Mouse (Mus musculus) cerebellum, postnatal 4 days (tissue): ENCODE measurements around the gene Slc5a1.

Experiments
- DNase-seq, 2 experiments: peaks; one replicate each; pipeline ENCODE4 v3.0.0; 2022; ENCODE audit warnings: low spot score in 2 of 2, mixed read lengths in 1 of 2

Slc5a1 gene

DNA sequence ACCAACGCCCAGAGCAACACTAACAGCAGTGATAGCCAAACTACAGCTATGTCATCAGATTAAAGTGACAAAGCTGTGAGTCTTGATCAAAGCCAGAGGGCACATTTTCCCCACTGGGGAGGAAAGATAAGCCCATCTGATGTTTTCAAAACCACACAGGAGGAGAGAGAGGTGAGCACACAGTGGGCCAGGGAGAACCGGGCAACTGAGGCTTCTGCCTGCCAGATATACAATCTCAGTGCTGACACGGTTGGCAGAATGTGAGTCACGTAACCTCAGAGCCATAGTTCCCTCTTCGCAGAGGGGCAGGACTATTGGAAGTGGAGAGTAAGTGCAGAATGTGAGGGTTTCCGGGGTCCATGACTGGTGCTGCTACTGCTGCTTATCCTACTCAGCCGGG, 89.5 kb downstream of the Slc5a1 start:
- no peak for DNase-seq

DNA sequence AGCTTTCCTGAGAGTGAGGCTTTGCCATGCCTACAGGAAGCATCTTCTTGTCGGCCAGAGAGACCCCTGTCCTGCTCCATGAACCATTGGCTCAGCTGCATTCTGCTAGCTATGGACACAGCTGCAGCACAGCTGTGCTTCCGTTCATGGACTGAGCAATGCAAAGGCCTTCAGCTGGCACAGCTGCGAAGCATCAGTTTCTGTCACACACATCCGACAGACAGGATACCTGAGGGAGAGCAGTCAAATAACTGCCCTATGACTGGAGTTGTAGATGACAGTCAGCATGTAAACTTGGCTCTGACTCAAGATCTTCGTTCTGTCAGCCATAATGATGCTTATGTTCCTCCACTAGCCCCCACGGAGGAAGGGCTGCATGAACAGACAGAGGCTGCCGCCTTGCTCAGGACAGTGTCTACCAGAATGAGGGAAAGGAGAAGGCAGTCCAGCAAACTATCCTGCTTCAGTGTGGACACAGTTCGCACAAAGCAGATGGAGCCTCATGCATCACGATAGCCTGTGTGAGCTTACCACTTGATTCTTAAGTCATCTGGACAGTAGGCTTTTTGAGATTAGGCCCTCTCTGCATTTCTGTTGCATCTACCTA, 91.3 kb downstream of the Slc5a1 start:
- no peak for DNase-seq

DNA sequence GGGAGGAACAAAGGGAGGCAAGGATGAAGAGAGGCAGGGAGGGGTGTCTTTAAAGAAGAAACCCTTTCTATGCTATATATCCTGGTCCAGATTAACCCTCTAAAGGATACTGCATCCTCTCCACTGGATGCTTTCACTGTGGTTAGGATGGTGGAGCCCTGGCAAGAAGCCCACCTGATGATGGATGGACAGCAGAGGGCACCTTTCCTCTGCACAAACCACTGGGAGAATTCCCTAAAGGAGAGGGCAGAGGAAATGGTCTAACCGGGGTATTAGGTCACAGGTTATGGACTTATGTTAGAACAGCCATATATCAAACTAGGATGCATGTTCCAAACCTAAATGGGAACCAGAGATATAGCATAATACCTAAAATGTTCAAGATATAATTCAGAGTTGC, 96.1 kb downstream of the Slc5a1 start:
- DNase-seq, result no peak

DNA sequence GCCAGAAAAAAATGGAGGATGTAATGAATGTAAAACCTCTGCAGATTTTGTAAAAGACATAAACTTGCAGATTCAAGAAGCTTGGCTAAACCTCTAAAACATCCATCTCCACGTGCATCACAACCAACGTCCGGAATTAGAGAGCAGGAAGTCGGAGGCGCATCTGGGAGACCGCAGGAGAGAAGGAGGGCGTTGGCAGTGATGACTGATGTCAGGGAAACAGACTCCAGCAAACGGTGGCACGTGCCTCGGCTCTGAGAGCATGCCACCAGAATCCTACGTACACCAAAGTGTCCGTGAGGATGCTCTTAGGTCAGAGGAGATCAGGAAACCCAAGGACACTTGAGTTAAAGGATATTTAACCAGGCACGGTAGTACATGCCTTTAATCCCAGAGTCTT, 97.7 kb downstream of the Slc5a1 start:
- DNase-seq, result no peak

DNA sequence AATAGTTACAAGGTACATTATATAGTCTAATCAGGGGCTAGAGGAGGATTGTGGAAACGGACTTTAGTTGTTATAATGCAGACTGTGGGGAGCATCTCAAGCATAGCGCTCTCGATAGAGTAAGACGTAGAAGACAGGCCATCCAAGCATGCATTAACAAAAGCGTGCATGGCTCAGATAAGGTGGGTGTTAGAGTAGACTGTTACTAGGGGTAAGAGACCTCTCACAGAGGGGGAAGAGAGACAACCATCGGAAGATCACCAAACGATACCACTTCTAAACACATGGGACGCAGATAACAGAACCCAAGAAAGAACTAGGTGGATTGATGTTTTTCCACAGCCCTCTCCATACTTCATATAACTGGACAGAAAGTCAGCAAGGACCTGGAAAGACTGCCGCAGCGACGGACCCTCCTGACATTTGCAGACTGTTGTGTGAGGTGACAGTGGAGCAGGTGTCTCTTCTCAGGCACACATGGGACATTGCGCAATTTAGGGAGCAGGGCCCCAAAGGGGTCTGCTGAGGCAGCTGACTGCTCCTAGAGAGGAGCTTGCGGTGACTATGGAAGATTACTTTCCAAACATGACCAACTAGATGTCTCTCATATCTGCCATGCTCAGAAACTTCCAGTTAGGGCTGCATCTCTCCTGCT, 98.6 kb downstream of the Slc5a1 start:
- DNase-seq, result no peak

DNA sequence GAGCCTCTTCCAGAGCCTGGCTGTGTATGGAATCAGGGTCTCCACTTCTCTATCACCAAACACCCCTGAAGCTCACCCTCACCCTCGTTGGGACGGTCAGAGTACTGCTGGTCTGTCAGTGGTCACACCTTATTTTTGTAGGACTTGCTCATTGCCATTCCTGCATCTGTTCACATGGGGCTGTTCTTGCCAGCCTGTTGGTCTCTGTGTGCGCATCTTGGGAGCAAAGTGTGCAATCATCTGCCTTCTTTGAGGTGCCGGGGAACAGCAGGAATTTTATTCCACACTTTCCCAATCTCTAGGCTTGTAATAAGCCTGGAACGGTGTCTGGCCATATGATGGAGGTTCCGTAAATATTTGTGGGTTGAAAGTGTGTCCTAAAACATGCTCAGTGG, 99.1 kb downstream of the Slc5a1 start:
- no peak for DNase-seq

DNA sequence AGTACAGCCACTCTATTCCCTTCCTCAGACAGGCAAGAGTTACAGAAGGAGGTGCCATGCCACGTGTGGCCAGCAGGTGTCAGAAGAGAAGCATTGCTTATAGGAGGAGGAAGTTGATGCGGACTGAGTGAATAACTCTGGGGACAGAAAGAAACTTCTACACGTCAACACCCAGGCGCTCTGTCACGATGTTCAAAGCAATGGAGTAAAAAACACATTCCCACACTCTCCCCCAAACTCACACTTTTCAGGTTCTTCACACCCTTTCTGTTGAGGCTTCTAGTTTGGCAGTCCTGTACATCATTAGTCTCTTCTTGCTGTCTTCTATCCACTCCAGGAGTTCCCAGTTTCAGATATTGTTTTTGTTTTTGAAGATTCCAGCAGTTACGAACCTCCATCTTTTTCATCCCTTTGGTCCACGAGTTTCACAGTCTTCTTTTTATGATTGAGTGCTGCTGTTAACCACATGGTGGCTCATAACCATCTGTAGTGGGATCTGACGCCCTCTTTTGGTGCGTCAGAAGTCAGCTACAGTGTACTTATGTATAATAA, 99.7 kb downstream of the Slc5a1 start:
- peak; percentile 58 to 85 for DNase-seq

DNA sequence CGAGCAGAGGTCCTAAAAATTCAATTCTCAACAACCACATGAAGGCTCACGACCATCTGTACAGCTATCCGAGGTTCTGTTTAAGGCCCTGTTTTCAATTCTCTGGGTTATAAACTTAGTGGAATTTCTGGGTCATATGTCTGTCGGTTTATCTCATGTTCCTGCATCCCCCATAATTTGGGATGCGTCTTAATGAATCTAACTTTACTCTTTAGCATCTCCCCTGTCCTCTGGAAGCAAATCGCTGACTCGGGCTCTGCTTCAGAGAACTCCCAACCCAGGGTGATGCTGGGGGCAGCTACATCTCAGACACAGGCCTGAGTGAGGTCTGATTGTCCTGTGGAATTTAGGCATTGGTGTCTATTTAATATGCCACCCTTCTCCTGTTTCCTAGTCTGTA, 100.3 kb downstream of the Slc5a1 start:
- no peak for DNase-seq

DNA sequence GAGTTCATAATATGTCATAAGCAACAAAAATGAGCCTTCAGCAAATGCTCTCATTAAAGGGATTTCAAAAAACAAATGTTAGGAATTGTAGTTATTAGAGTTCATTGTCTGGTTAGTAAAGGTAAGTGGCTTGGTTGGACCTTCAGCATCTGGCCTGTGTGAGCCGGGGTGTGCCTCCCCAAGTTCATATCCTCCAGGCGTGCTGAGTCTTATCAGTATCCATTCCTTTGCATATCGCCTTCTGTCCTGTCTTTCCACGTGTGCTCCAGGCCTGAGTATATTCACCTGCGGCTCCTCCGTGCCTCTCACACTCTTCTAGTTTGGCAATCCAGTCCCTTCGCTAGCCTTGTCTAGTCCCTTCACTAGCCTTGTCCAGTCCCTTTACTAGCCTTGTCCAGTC, 102.3 kb downstream of the Slc5a1 start:
- DNase-seq, result no peak

DNA sequence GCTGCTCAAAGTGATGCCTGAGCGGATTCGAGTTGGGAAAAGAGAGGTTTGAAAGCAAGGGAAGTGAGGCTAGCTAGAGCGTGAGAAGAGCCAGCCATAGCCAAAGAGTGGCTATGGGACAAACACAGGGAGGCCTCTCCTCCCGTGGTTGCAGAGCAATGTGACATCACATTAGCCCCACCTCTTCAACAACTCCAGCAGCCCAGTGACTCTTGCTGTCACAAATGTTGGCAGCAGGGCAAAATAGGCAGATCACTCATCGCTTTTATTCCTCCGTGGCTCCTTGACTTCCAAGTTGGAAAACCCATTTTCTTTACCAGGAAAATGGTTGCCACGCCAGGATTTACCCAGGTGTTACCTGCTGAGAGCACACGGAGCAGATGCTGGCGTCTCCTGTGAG, 103.1 kb downstream of the Slc5a1 start:
- DNase-seq, result no peak

DNA sequence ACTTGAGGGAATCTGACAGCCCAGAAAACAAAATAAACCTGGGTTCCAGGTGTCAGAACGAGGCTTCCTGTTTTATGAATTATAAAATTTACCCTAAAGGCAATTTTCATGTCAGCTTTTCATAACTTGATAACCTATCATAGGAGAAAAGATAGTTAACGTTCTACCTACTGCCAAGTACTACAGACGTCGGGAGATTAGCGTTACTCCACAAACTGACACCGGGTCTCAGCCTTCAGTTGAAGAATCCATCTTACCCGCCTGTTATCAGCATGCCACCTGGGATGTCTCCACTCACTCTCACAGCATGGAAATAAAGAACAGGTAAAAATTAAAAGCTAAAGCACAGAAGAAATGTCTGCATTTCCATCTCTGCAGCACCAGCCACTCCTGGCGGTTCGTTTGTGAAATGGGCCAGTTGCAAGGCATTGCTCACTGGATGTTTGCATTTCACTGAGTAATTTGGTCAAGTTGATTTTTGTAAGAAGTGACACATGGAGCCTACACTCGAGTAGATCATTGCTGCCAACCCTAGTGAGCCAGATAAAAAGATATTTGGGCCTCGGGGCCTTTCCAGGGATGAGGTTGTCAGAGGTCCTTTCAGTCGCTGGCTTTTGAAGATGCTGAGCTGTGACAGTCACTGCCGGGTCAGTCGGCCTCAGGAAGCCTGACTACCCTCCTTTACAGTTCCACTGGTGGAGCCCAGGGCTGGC, 104.7 kb downstream of the Slc5a1 start:
- DNase-seq, result no peak

DNA sequence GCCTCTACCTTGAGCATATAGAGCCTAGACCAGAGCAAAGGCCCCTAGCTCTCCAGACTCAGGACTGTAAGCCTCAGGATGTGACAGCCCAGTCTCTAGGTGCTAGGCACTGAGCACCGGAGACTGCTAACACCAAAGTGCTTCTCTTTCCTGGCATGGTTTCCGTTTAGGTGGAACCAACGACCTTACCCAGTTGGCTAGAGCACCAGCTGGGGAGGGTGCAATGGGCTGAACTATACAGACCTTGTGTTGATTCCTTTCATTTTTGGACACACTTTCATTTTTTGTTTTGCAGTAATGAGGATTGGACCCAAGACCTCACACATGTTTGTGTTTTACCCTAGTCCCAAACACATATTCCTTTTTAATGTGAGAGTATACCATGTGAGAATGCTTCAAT, 106.5 kb downstream of the Slc5a1 start:
- DNase-seq, result no peak

DNA sequence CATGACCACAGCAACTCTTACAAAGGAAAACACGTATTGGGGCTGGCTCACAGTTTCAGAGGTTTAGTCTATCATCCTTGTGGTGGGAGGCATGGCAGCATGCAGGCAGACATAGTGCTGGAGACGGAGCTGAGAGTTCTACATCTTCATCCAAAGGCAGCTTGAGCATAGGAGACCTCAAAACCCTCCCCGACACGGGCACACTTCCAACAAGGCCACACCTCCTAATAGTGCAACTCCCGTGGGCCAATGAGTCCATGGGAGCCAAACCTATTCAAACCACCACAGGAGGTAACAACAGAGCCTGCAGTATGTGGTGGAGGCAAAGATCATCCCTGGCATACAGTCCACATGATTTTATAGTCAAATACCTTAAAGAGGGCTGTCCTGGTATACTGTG, 107.2 kb downstream of the Slc5a1 start:
- DNase-seq, result no peak
